21 mouse cellular contexts compared by ENCODE assay signal in genomic region chr4:109109012-109109411, GRCm38 (mm10).
"Had no signal": no experiment of that assay in that cellular context is flagged by ENCODE, and none has a peak within 500 bp of the region (broad histone marks: within the 10 kb centered on the region; RNA-seq: fewer than 3 reads in every experiment).

No protein-coding gene starts in this region.

- DNase-seq: kidney, postnatal 10 days; layer of hippocampus, adult 9-11 months; lung, adult 18-20 months; lung, postnatal 10 days; lung, postnatal 36 days; retina, postnatal 1 day; right cerebral cortex, postnatal 25 days; spleen, adult 18-20 months; thymus, postnatal 25 days had no signal

- H3K27me3 ChIP-seq: liver, embryonic 15.5 days; lung, embryonic 15.5 days; megakaryocyte, embryonic 14.5 days; midbrain, embryonic 13.5 days; neural tube, embryonic 13.5 days; stomach, embryonic 15.5 days had no signal

- H3K9me3 ChIP-seq: liver, embryonic 15.5 days; lung, embryonic 15.5 days; megakaryocyte, embryonic 14.5 days; midbrain, embryonic 10.5 days; midbrain, embryonic 13.5 days; neural tube, embryonic 13.5 days; stomach, embryonic 15.5 days had no signal

- H3K27ac ChIP-seq: layer of hippocampus, adult 2 months; liver, embryonic 15.5 days; lung, embryonic 15.5 days; midbrain, embryonic 10.5 days; midbrain, embryonic 13.5 days; neural tube, embryonic 13.5 days; stomach, embryonic 15.5 days had no signal

- H3K36me3 ChIP-seq: liver, embryonic 15.5 days; lung, embryonic 15.5 days; midbrain, embryonic 10.5 days; midbrain, embryonic 13.5 days; neural tube, embryonic 13.5 days; stomach, embryonic 15.5 days had no signal

- H3K9ac ChIP-seq: liver, embryonic 15.5 days; lung, embryonic 15.5 days; midbrain, embryonic 13.5 days; neural tube, embryonic 13.5 days; stomach, embryonic 15.5 days had no signal

- ATAC-seq: intestine, postnatal 0 days; midbrain, embryonic 13.5 days; midbrain, embryonic 16.5 days had no signal

- H3K4me3 ChIP-seq: layer of hippocampus, adult 2 months; liver, embryonic 15.5 days; lung, embryonic 15.5 days; megakaryocyte, embryonic 14.5 days; midbrain, embryonic 10.5 days; midbrain, embryonic 13.5 days; myocyte; neural tube, embryonic 13.5 days; stomach, embryonic 15.5 days had no signal

- H3K4me2 ChIP-seq: liver, embryonic 11.5 days; liver, embryonic 15.5 days; lung, embryonic 15.5 days; midbrain, embryonic 13.5 days; neural tube, embryonic 13.5 days; stomach, embryonic 15.5 days had no signal
